Mouse (Mus musculus) liver (tissue): ENCODE results near the gene Faf1.

ENCODE experiments used
- DNase-seq: peaks from one replicate; pipeline ENCODE4 v3.0.0-alpha.2; 2020; ENCODE audit warnings: mixed read lengths

The Faf1 gene

GRCm38 (mm10) chr4:109981083-109981870 is 304.9 kb downstream of the Faf1 start:
- DNase-seq = no peak

- no peak for DNase-seq
Measured at GRCm38 (mm10) chr4:109981871-109982680, 305.7 kb downstream of the Faf1 start.

GRCm38 (mm10) chr4:109982681-109983265 is 306.4 kb downstream of the Faf1 start:
- DNase-seq = no peak

GRCm38 (mm10) chr4:109983281-109984001 is 307.1 kb downstream of the Faf1 start:
- no peak for DNase-seq

- no peak for DNase-seq
Measured at GRCm38 (mm10) chr4:109984011-109984411, 307.6 kb downstream of the Faf1 start.

- no peak for DNase-seq
Measured at GRCm38 (mm10) chr4:109984496-109985423, 308.4 kb downstream of the Faf1 start.

- no peak for DNase-seq
Measured at GRCm38 (mm10) chr4:109985424-109986172, 309.2 kb downstream of the Faf1 start.

- DNase-seq = no peak
Measured at GRCm38 (mm10) chr4:109986301-109986700, 309.9 kb downstream of the Faf1 start.

- no peak for DNase-seq
Measured at GRCm38 (mm10) chr4:109986748-109987355, 310.5 kb downstream of the Faf1 start.

GRCm38 (mm10) chr4:109987560-109988362 is 311.4 kb downstream of the Faf1 start:
- DNase-seq = no peak

- no peak for DNase-seq
Measured at GRCm38 (mm10) chr4:109988411-109988810, 312.0 kb downstream of the Faf1 start.

- no peak for DNase-seq
Measured at GRCm38 (mm10) chr4:109989213-109989612, 312.8 kb downstream of the Faf1 start.

GRCm38 (mm10) chr4:110006044-110006443 is 329.7 kb downstream of the Faf1 start:
- no peak for DNase-seq
